Mouse (Mus musculus): Measurements from ENCODE around the gene Mrtfa. TPM values are rescaled to one million over a fixed set of nuclear protein-coding genes. Genes with fewer than 3 reads are reported as not detected.

The Mrtfa gene
- polyA plus RNA-seq, 1 experiment from 2014 or later, result 23.8 TPM

GRCm38 (mm10) chr15:81055488-81055887 lies 135.1 kb downstream of the Mrtfa start:
- no peak overlapping the region for H3K9ac ChIP-seq (ENCODE audit: low read length)
- H3K4me3 ChIP-seq (ENCODE audit: low read depth, low read length), result no peak overlapping the region
- WGBS, result 93% methylated on average over 2 of the region's 2 CpGs
- no peaks in the 10 kb centered on the region for H3K4me1 ChIP-seq (ENCODE audit: control insufficient read depth, insufficient read depth, low read length)
- H3K27ac ChIP-seq (ENCODE audit: low read depth, low read length), result no peak overlapping the region
- H3K36me3 ChIP-seq (ENCODE audit: control insufficient read depth, insufficient read depth, low read length), result no peaks in the 10 kb centered on the region
- no peaks in the 10 kb centered on the region for H3K9me3 ChIP-seq (ENCODE audit: control insufficient read depth, low read length)
- H3K4me2 ChIP-seq (ENCODE audit: low read depth), result no peak overlapping the region
- H3K27me3 ChIP-seq (ENCODE audit: control insufficient read depth, insufficient read depth, low read length), result no peaks in the 10 kb centered on the region
- ATAC-seq (ENCODE audit: insufficient read depth, low FRiP score, low TSS enrichment) (no peak), DNase-seq (ENCODE audit: low spot score) (no peak)

GRCm38 (mm10) chr15:81052491-81052890 lies 138.1 kb downstream of the Mrtfa start:
- 96% methylated on average over 5 of the region's 5 CpGs for WGBS
- no peak for ATAC-seq (ENCODE audit: insufficient read depth, low FRiP score, low TSS enrichment)
- no peak for DNase-seq (ENCODE audit: low spot score)

GRCm38 (mm10) chr15:81050488-81050887 lies 140.1 kb downstream of the Mrtfa start:
- H3K36me3 ChIP-seq (ENCODE audit: control insufficient read depth, insufficient read depth, low read length), result no peaks in the 10 kb centered on the region
- H3K9ac ChIP-seq (ENCODE audit: low read length), result no peak overlapping the region
- H3K4me1 ChIP-seq (ENCODE audit: control insufficient read depth, insufficient read depth, low read length), result no peaks in the 10 kb centered on the region; the same call in 1 of the 2 replicates
- H3K9me3 ChIP-seq (ENCODE audit: control insufficient read depth, low read length), result no peaks in the 10 kb centered on the region
- ATAC-seq (ENCODE audit: insufficient read depth, low FRiP score, low TSS enrichment) (no peak), DNase-seq (ENCODE audit: low spot score) (no peak)
- H3K4me3 ChIP-seq (ENCODE audit: low read depth, low read length), result no peak overlapping the region
- 63% methylated on average over 3 of the region's 3 CpGs for WGBS
- H3K27ac ChIP-seq (ENCODE audit: low read depth, low read length), result no peak overlapping the region
- no peaks in the 10 kb centered on the region for H3K27me3 ChIP-seq (ENCODE audit: control insufficient read depth, insufficient read depth, low read length)
- no peak overlapping the region for H3K4me2 ChIP-seq (ENCODE audit: low read depth)

More at GRCm38 (mm10) chr15:81052491-81052890, 138.1 kb downstream of the Mrtfa start:
- H3K4me2 ChIP-seq (ENCODE audit: low read depth), result no peak overlapping the region
- no peaks in the 10 kb centered on the region for H3K4me1 ChIP-seq (ENCODE audit: control insufficient read depth, insufficient read depth, low read length)
- H3K4me3 ChIP-seq (ENCODE audit: low read depth, low read length), result no peak overlapping the region
- H3K9me3 ChIP-seq (ENCODE audit: control insufficient read depth, low read length), result no peaks in the 10 kb centered on the region
- no peaks in the 10 kb centered on the region for H3K36me3 ChIP-seq (ENCODE audit: control insufficient read depth, insufficient read depth, low read length)
- no peak overlapping the region for H3K27ac ChIP-seq (ENCODE audit: low read depth, low read length)
- no peaks in the 10 kb centered on the region for H3K27me3 ChIP-seq (ENCODE audit: control insufficient read depth, insufficient read depth, low read length)
- H3K9ac ChIP-seq (ENCODE audit: low read length), result no peak overlapping the region

- no peak for DNase-seq (ENCODE audit: low spot score)
- no peaks in the 10 kb centered on the region for H3K9me3 ChIP-seq (ENCODE audit: control insufficient read depth, low read length)
- H3K9ac ChIP-seq (ENCODE audit: low read length), result no peak overlapping the region
- ATAC-seq (ENCODE audit: insufficient read depth, low FRiP score, low TSS enrichment), result no peak
- 77% methylated on average over 6 of the region's 6 CpGs for WGBS
- H3K36me3 ChIP-seq (ENCODE audit: control insufficient read depth, insufficient read depth, low read length), result no peaks in the 10 kb centered on the region
- no peak overlapping the region for H3K4me2 ChIP-seq (ENCODE audit: low read depth)
- no peak overlapping the region for H3K4me3 ChIP-seq (ENCODE audit: low read depth, low read length)
- H3K27me3 ChIP-seq (ENCODE audit: control insufficient read depth, insufficient read depth, low read length), result no peaks in the 10 kb centered on the region
- no peaks in the 10 kb centered on the region; the same call in 1 of the 2 replicates for H3K4me1 ChIP-seq (ENCODE audit: control insufficient read depth, insufficient read depth, low read length)
- H3K27ac ChIP-seq (ENCODE audit: low read depth, low read length), result no peak overlapping the region
Measured at GRCm38 (mm10) chr15:81049401-81050053, 141.0 kb downstream of the Mrtfa start.

- no peak overlapping the region for H3K4me2 ChIP-seq (ENCODE audit: low read depth)
- DNase-seq (ENCODE audit: low spot score), result no peak
- no peaks in the 10 kb centered on the region for H3K9me3 ChIP-seq (ENCODE audit: control insufficient read depth, low read length)
- H3K4me1 ChIP-seq (ENCODE audit: control insufficient read depth, insufficient read depth, low read length), result no peaks in the 10 kb centered on the region; the same call in 1 of the 2 replicates
- no peak overlapping the region for H3K9ac ChIP-seq (ENCODE audit: low read length)
- H3K4me3 ChIP-seq (ENCODE audit: low read depth, low read length), result no peak overlapping the region
- no peaks in the 10 kb centered on the region for H3K36me3 ChIP-seq (ENCODE audit: control insufficient read depth, insufficient read depth, low read length)
- H3K27ac ChIP-seq (ENCODE audit: low read depth, low read length), result no peak overlapping the region
- H3K27me3 ChIP-seq (ENCODE audit: control insufficient read depth, insufficient read depth, low read length), result no peaks in the 10 kb centered on the region
- WGBS, result 58% methylated on average over 10 of the region's 10 CpGs
- no peak for ATAC-seq (ENCODE audit: insufficient read depth, low FRiP score, low TSS enrichment)
Measured at GRCm38 (mm10) chr15:81047497-81047896, 143.1 kb downstream of the Mrtfa start.

- DNase-seq (ENCODE audit: low spot score) (no peak), ATAC-seq (ENCODE audit: insufficient read depth, low FRiP score, low TSS enrichment) (no peak)
- Histone ChIP-seq H3K4me2 (ENCODE audit: low read depth) (no peak overlapping the region), H3K36me3 (ENCODE audit: control insufficient read depth, insufficient read depth, low read length) (no peaks in the 10 kb centered on the region), H3K4me1 (ENCODE audit: control insufficient read depth, insufficient read depth, low read length) (no peaks in the 10 kb centered on the region; the same call in 1 of the 2 replicates), H3K27me3 (ENCODE audit: control insufficient read depth, insufficient read depth, low read length) (no peaks in the 10 kb centered on the region), H3K27ac (ENCODE audit: low read depth, low read length) (no peak overlapping the region), H3K9me3 (ENCODE audit: control insufficient read depth, low read length) (no peaks in the 10 kb centered on the region), H3K9ac (ENCODE audit: low read length) (no peak overlapping the region), H3K4me3 (ENCODE audit: low read depth, low read length) (no peak overlapping the region)
- WGBS, result 94% methylated on average over 7 of the region's 7 CpGs
Measured at GRCm38 (mm10) chr15:81046061-81046460, 144.5 kb downstream of the Mrtfa start.

- Histone ChIP-seq H3K4me3 (ENCODE audit: low read depth, low read length) (no peak overlapping the region), H3K4me1 (ENCODE audit: control insufficient read depth, insufficient read depth, low read length) (no peaks in the 10 kb centered on the region; the same call in 1 of the 2 replicates), H3K4me2 (ENCODE audit: low read depth) (no peak overlapping the region), H3K9ac (ENCODE audit: low read length) (no peak overlapping the region), H3K9me3 (ENCODE audit: control insufficient read depth, low read length) (no peaks in the 10 kb centered on the region), H3K27ac (ENCODE audit: low read depth, low read length) (no peak overlapping the region), H3K36me3 (ENCODE audit: control insufficient read depth, insufficient read depth, low read length) (no peaks in the 10 kb centered on the region), H3K27me3 (ENCODE audit: control insufficient read depth, insufficient read depth, low read length) (no peaks in the 10 kb centered on the region)
- no peak for DNase-seq (ENCODE audit: low spot score)
- ATAC-seq (ENCODE audit: insufficient read depth, low FRiP score, low TSS enrichment), result no peak
- 80% methylated on average over 4 of the region's 4 CpGs for WGBS
Measured at GRCm38 (mm10) chr15:81045336-81045735, 145.2 kb downstream of the Mrtfa start.

GRCm38 (mm10) chr15:81044446-81044845 lies 146.1 kb downstream of the Mrtfa start:
- Histone ChIP-seq H3K9me3 (ENCODE audit: control insufficient read depth, low read length) (no peaks in the 10 kb centered on the region), H3K27me3 (ENCODE audit: control insufficient read depth, insufficient read depth, low read length) (no peaks in the 10 kb centered on the region), H3K4me2 (ENCODE audit: low read depth) (no peak overlapping the region), H3K4me1 (ENCODE audit: control insufficient read depth, insufficient read depth, low read length) (no peaks in the 10 kb centered on the region; the same call in 1 of the 2 replicates), H3K9ac (ENCODE audit: low read length) (no peak overlapping the region), H3K4me3 (ENCODE audit: low read depth, low read length) (no peak overlapping the region), H3K27ac (ENCODE audit: low read depth, low read length) (no peak overlapping the region), H3K36me3 (ENCODE audit: control insufficient read depth, insufficient read depth, low read length) (no peaks in the 10 kb centered on the region)
- DNase-seq (ENCODE audit: low spot score) (no peak), ATAC-seq (ENCODE audit: insufficient read depth, low FRiP score, low TSS enrichment) (no peak)
- 96% methylated on average over 9 of the region's 9 CpGs for WGBS

- Histone ChIP-seq H3K27ac (ENCODE audit: low read depth, low read length) (no peak overlapping the region), H3K4me1 (ENCODE audit: control insufficient read depth, insufficient read depth, low read length) (no peaks in the 10 kb centered on the region; the same call in 1 of the 2 replicates), H3K9ac (ENCODE audit: low read length) (no peak overlapping the region), H3K27me3 (ENCODE audit: control insufficient read depth, insufficient read depth, low read length) (no peaks in the 10 kb centered on the region), H3K9me3 (ENCODE audit: control insufficient read depth, low read length) (no peaks in the 10 kb centered on the region), H3K4me3 (ENCODE audit: low read depth, low read length) (no peak overlapping the region), H3K4me2 (ENCODE audit: low read depth) (no peak overlapping the region), H3K36me3 (ENCODE audit: control insufficient read depth, insufficient read depth, low read length) (no peaks in the 10 kb centered on the region)
- no peak for ATAC-seq (ENCODE audit: insufficient read depth, low FRiP score, low TSS enrichment)
- no peak for DNase-seq (ENCODE audit: low spot score)
- 71% methylated on average over 13 of the region's 13 CpGs for WGBS
Measured at GRCm38 (mm10) chr15:81042276-81042931, 148.2 kb downstream of the Mrtfa start.

Data from neural tube, embryonic 11.5 days (tissue).